Mouse (Mus musculus) liver, embryonic 13.5 days (tissue): ENCODE data around the gene Taar4. TPM values are rescaled to one million over a fixed set of nuclear protein-coding genes. Genes with fewer than 3 reads are reported as not detected.

Experiments
- ATAC-seq: fragments of 200-750 bp; cut with Nextera tagmentation; 2 replicates; pipeline ENCODE4 v1.8.0; 2017; ENCODE audit warnings: low read depth, mild to moderate bottlenecking, moderate number of reproducible peaks, moderate library complexity
- DNase-seq: peaks from one replicate; pipeline ENCODE4 v3.0.0; 2022
- H3K27ac ChIP-seq: fragments of 300-500 bp; sonication (generic); 2 replicates; pipeline ENCODE4 v1.5.1; 2015; ENCODE audit warnings: moderate library complexity, mild to moderate bottlenecking, inconsistent platforms
- H3K27me3 ChIP-seq: fragments of 300-500 bp; sonication (generic); 2 replicates; pipeline ENCODE4 v1.6.1; 2015; ENCODE audit warnings: mild to moderate bottlenecking, inconsistent platforms
- H3K36me3 ChIP-seq: fragments of 300-500 bp; sonication (generic); 2 replicates; pipeline ENCODE4 v1.6.1; 2015; ENCODE audit warnings: mild to moderate bottlenecking, inconsistent platforms
- H3K4me1 ChIP-seq: fragments of 300-500 bp; sonication (generic); replicated peaks from 2 replicates; pipeline ENCODE4 v1.6.1; 2015; ENCODE audit warnings: inconsistent platforms
- H3K4me2 ChIP-seq: fragments of 300-500 bp; sonication (generic); 2 replicates; pipeline ENCODE4 v1.6.1; 2015; ENCODE audit warnings: inconsistent platforms, mild to moderate bottlenecking, moderate library complexity
- H3K4me3 ChIP-seq: fragments of 300-500 bp; sonication (generic); replicated peaks from 2 replicates; pipeline ENCODE4 v1.5.1; 2015; ENCODE audit warnings: mild to moderate bottlenecking, inconsistent platforms
- H3K9ac ChIP-seq: fragments of 300-500 bp; sonication (generic); 2 replicates; pipeline ENCODE4 v1.6.1; 2015; ENCODE audit warnings: mild to moderate bottlenecking, inconsistent platforms
- H3K9me3 ChIP-seq: fragments of 300-500 bp; sonication (generic); replicated peaks from 2 replicates; pipeline ENCODE4 v1.6.1; 2016; ENCODE audit warnings: inconsistent platforms
- WGBS: fragments of 180-500 bp; shearing (Covaris S2); methylation state at CpG from one replicate; pipeline ENCODE4 v1.1.7; 2015; ENCODE audit not compliant: insufficient replicate concordance; 5-methylcytosine and 5-hydroxymethylcytosine counted together
- polyA plus RNA-seq: library from polyadenylated mRNA; unstranded; fragments of >200 nt; fragmentation: Nextera tagmentation; extraction: Ambion mirVana; gene quantifications from 2 replicates; pipeline ENCODE4 v1.2.1, GENCODE M21; 2015

Taar4 gene
- polyA plus RNA-seq, 1 experiment from 2014 or later, result not detected

DNA sequence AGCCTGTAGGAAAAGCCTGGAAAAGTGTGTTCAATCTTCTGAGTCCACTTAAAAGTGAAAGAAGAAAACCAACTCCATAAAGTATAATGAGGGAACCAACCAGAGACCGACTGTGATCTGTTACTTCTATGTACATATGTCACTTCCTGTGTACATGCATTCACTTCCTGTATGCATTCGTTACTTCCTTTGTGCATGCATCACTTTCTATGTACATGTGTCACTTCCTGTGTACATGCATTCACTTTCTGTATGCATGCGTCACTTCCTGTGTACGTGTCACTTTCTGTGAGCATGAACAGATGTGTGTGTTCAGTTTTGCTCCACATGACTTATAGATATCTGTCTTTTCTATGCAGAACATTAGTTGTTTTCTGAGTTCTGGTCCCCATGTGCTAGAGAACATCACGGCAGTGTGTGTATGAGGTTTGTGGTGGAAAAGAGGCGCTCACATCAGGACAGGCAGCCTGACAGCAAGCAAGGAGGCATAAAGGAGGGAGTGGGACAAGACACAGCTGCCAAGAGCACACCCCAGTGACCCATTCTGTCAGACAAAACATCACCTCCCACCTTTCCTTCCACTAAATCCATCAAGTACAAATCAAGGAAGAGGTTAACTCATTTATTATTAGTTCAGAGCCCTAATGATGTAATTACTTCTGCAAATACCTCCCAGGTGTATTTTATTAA is 4.8 kb downstream of the Taar4 start:
- no peak for DNase-seq
- ATAC-seq, result no peak

DNA sequence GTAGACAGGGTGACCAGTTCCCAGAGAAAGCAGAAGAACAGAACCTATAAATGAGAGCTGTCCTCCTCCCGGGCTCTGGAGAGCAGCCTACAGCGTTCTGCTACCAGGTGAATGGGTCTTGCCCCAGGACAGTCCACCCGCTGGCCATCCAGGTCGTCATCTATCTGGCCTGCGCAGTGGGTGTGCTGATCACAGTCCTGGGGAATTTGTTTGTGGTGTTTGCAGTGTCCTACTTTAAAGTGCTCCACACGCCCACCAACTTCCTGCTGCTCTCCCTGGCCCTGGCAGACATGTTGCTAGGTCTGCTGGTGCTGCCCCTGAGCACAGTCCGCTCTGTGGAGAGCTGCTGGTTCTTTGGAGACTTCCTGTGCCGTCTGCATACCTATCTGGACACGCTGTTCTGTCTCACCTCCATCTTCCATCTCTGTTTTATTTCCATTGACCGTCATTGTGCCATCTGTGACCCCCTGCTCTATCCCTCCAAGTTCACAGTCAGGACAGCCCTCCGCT is 10.4 kb downstream of the Taar4 start, which contains the start of gene Taar5:
TSS of gene Taar5 (plus strand) at position 51 of the 510 bp plus-strand sequence.
- Histone ChIP-seq H3K9me3 (no peaks in the 10 kb centered on the region), H3K36me3 (no peaks in the 10 kb centered on the region), H3K4me1 (no peaks in the 10 kb centered on the region), H3K9ac (no peak within 1 kb of the TSS), H3K4me3 (no peak within 1 kb of the TSS), H3K27ac (no peak within 1 kb of the TSS), H3K27me3 (no peaks in the 10 kb centered on the region), H3K4me2 (no peak within 1 kb of the TSS)
- WGBS, result 66% methylated on average over 11 of the region's 11 CpGs
- ATAC-seq (no peak), DNase-seq (no peak)

More for the DNA sequence above, 4.8 kb downstream of the Taar4 start:
- H3K27me3 ChIP-seq, result no peaks in the 10 kb centered on the region
- no peak overlapping the region for H3K9ac ChIP-seq
- H3K36me3 ChIP-seq, result no peaks in the 10 kb centered on the region
- WGBS, result 70% methylated on average over 6 of the region's 6 CpGs
- no peaks in the 10 kb centered on the region for H3K4me1 ChIP-seq
- no peak overlapping the region for H3K4me3 ChIP-seq
- H3K9me3 ChIP-seq, result no peaks in the 10 kb centered on the region
- H3K27ac ChIP-seq, result no peak overlapping the region
- no peak overlapping the region for H3K4me2 ChIP-seq

DNA sequence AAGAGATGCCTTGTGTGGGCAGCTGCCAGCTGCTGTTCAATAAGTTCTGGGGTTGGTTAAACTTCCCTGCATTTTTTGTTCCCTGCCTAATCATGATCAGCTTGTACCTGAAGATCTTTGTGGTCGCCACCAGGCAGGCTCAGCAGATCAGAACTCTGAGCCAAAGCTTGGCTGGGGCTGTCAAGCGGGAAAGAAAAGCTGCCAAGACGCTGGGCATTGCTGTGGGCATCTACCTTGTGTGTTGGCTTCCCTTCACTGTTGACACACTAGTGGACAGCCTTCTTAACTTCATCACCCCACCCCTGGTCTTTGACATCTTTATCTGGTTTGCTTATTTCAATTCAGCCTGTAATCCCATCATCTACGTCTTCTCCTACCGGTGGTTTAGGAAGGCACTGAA is 11.0 kb downstream of the Taar4 start:
- DNase-seq, result no peak
- H3K4me2 ChIP-seq, result no peak overlapping the region
- no peaks in the 10 kb centered on the region for H3K36me3 ChIP-seq
- no peaks in the 10 kb centered on the region for H3K9me3 ChIP-seq
- no peaks in the 10 kb centered on the region for H3K4me1 ChIP-seq
- 71% methylated on average over 5 of the region's 5 CpGs for WGBS
- ATAC-seq, result no peak
- no peak overlapping the region for H3K27ac ChIP-seq
- no peak overlapping the region for H3K9ac ChIP-seq
- H3K4me3 ChIP-seq, result no peak overlapping the region
- no peaks in the 10 kb centered on the region for H3K27me3 ChIP-seq

DNA sequence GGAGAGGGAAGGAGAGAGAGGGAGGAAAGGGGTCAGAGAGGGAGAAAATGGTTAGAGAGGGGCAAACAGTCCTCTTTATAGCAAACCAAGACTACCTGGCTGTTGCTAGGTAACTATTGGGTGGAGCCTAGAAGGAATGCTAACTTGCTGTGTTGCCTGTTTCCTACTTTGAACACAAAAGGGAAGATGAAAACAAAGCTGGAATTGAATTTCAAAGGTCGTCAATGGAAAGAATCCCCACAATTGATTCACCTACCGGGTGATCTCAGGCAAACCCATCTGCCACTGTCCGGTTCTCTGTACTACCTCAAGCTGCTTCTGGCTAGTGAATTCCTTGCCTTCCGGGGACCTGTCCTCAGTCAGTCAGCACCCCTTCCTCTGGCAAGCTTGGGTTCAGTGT is 17.7 kb downstream of the Taar4 start:
- Histone ChIP-seq H3K4me1 (no peaks in the 10 kb centered on the region), H3K9me3 (no peaks in the 10 kb centered on the region), H3K27me3 (no peaks in the 10 kb centered on the region), H3K9ac (no peak overlapping the region), H3K4me2 (no peak overlapping the region), H3K4me3 (no peak overlapping the region), H3K27ac (no peak overlapping the region), H3K36me3 (no peaks in the 10 kb centered on the region)
- DNase-seq, result no peak
- ATAC-seq, result no peak
- WGBS, result 54% methylated on average over 4 of the region's 4 CpGs

DNA sequence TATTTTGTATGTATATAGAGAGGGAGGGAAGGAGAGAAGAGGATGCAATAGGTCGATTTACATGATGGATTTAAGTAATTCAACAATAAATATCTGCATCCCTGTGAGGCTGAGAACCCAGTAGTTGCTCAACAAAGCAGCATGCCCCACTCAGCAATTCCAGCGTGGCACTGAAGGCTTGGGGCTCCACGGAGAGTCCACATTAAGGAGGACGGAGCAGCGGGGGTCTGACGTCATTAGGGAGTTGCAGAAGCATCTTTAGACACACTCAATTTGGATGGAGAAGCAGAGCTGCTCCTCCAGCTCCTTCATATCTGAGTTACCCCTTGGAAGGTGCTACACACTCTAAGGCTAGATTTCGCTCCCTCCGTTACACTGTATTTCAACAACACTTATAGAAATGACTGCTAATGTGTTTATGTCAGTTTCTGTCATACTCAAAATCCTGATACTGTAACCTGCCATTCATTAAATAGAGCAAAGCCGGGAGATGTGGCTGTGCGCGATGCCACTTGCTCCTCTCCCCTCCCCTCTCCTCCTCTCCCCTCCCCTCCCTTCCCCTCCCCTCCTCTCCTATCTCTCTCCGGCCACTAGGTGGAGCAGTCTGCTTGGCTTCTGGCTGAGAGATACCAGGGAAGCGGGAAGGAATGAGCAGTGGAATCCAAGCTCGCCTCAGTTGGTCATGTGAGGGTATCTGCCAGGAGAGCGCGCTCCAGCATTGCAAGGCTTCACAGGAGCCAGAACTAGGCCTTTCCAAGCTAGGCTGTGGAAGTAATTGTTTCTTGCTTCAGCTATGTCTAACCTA is 18.8 kb downstream of the Taar4 start:
- DNase-seq (peak; percentile 36), ATAC-seq (peak; percentile 63)
- no peaks in the 10 kb centered on the region for H3K27me3 ChIP-seq
- WGBS, result 36% methylated on average over 16 of the region's 16 CpGs
- no peak overlapping the region for H3K4me3 ChIP-seq
- no peak overlapping the region for H3K4me2 ChIP-seq
- no peaks in the 10 kb centered on the region for H3K36me3 ChIP-seq
- H3K9ac ChIP-seq, result no peak overlapping the region
- H3K4me1 ChIP-seq, result no peaks in the 10 kb centered on the region
- H3K27ac ChIP-seq, result no peak overlapping the region
- no peaks in the 10 kb centered on the region for H3K9me3 ChIP-seq

DNA sequence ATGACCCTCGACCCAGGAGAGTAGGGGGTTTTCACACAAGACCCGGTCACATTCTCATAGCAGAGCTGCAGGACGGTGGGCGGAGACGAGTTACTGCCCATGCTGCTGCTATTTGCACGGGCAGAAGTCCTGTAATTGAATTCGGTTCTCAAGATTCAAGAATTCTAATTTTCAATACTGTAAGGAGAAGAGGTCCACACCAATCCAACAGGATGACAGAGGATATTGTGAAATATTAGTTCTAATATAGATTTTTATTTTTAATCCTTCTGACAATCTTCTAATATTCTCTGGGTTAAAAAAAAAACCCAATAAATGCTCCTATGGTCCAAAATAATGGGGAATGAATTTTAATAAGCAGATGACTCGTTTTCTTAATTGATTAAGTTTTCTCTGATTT is 25.3 kb downstream of the Taar4 start, which contains the start of gene Taar6:
TSS of gene Taar6 (minus strand) at position 101 of the 400 bp plus-strand sequence.
- Histone ChIP-seq H3K4me1 (no peaks in the 10 kb centered on the region), H3K27ac (no peak within 1 kb of the TSS), H3K9ac (no peak within 1 kb of the TSS), H3K4me3 (no peak within 1 kb of the TSS), H3K27me3 (no peaks in the 10 kb centered on the region), H3K9me3 (no peaks in the 10 kb centered on the region), H3K36me3 (no peaks in the 10 kb centered on the region), H3K4me2 (no peak within 1 kb of the TSS)
- WGBS, result 53% methylated on average over 8 of the region's 8 CpGs
- ATAC-seq (no peak), DNase-seq (no peak)

GRCm38 (mm10) chr10:23986419-23986818 is 26.1 kb downstream of the Taar4 start:
- H3K27ac ChIP-seq, result no peak overlapping the region

DNA sequence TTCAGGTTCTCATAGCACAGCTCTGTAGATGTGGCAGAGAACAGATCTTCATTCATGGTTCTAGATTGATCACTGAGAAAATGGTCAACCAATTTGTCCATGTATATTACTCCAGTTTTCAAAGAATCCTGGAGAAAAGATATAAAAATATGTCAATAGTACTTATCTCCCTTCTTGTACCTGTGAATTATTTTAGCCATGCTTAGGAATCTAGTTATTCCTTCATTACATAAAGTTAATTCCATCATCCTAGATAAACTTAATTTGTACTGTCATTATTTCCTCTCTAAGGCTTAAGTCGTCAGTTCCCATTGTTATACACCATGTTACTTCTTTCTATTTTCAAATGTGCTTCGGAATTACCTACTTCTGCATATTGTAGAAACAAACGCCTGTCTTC is 33.1 kb downstream of the Taar4 start, which contains the start of gene Taar7a:
TSS of gene Taar7a (minus strand) at position 101 of the 400 bp plus-strand sequence.
- DNase-seq (no peak), ATAC-seq (no peak)
- no peak within 1 kb of the TSS for H3K4me3 ChIP-seq
- no peak within 1 kb of the TSS for H3K27ac ChIP-seq
- no peak within 1 kb of the TSS for H3K4me2 ChIP-seq
- no peak within 1 kb of the TSS for H3K9ac ChIP-seq
- H3K4me1 ChIP-seq, result no peaks in the 10 kb centered on the region
- H3K36me3 ChIP-seq, result no peaks in the 10 kb centered on the region
- no peaks in the 10 kb centered on the region for H3K27me3 ChIP-seq
- no peaks in the 10 kb centered on the region for H3K9me3 ChIP-seq
- 65% methylated on average over 3 of the region's 3 CpGs for WGBS

More at GRCm38 (mm10) chr10:23986419-23986818, 26.1 kb downstream of the Taar4 start:
- Histone ChIP-seq H3K36me3 (no peaks in the 10 kb centered on the region), H3K4me1 (no peaks in the 10 kb centered on the region), H3K27me3 (no peaks in the 10 kb centered on the region), H3K4me2 (no peak overlapping the region), H3K4me3 (no peak overlapping the region), H3K9me3 (no peaks in the 10 kb centered on the region), H3K9ac (no peak overlapping the region)
- no peak for ATAC-seq
- no peak for DNase-seq
- WGBS, result 36% methylated on average over 5 of the region's 5 CpGs

GRCm38 (mm10) chr10:23999639-24000038 is 39.3 kb downstream of the Taar4 start, which contains the start of gene Taar7b:
TSS of gene Taar7b (plus strand) at chr10:23999939.
- H3K27me3 ChIP-seq, result no peaks in the 10 kb centered on the region
- H3K27ac ChIP-seq, result no peak within 1 kb of the TSS
- DNase-seq (no peak), ATAC-seq (no peak)
- 63% methylated on average over 1 of the region's 1 CpGs for WGBS
- no peak within 1 kb of the TSS for H3K4me3 ChIP-seq
- no peak within 1 kb of the TSS for H3K4me2 ChIP-seq
- no peaks in the 10 kb centered on the region for H3K9me3 ChIP-seq
- no peaks in the 10 kb centered on the region for H3K4me1 ChIP-seq
- no peak within 1 kb of the TSS for H3K9ac ChIP-seq
- H3K36me3 ChIP-seq, result no peaks in the 10 kb centered on the region

DNA sequence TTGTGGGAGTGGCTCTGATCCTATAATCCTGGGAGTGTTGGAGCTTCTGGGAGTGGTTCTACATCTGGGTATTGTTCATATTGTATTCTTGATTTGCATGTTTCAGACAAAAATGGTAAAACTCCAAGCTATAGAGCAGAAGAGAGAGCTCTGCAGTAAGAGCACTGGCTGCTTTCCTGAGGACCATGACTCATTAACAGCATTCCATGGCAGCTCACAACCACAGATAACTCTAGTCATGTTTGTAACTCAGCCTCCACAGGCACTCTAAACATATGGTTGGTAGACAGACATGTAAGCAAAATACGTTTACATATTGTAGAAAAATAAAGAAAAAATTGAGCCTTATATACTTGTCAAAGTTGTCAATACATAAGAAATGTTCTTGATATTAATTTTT is 46.1 kb downstream of the Taar4 start:
- Histone ChIP-seq H3K9me3 (no peaks in the 10 kb centered on the region), H3K4me1 (peaks cover 30% of the 10 kb centered on the region), H3K27me3 (no peaks in the 10 kb centered on the region), H3K27ac (no peak overlapping the region), H3K4me2 (no peak overlapping the region), H3K4me3 (no peak overlapping the region), H3K9ac (no peak overlapping the region), H3K36me3 (no peaks in the 10 kb centered on the region)
- WGBS, result 47% methylated on average over 1 of the region's 1 CpGs
- ATAC-seq (0 out of 2 replicates have a peak, but pooled peaks have one; percentile 40), DNase-seq (no peak)

DNA sequence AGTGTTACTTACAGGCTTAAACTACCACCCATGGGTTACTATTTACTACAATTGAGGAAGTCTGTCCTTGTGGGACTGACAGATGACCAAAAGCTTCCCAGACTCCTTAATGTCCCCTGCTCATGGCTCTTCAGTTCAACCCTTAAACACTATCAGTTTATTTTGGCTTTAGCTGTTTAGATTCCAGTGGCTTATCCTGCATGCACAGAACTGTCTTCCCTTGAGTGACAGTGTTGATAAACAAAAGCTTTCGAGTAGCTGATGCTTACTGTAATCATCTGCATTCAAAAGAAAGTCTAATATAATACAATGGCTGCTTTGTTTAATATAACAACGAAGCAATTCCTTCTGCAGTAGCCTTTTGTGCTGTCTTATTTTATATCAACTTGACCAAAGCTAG is 46.7 kb downstream of the Taar4 start:
- Histone ChIP-seq H3K4me1 (peaks cover 30% of the 10 kb centered on the region), H3K27ac (peak overlapping the region; percentile 57; the same call in 1 of the 2 replicates), H3K36me3 (no peaks in the 10 kb centered on the region), H3K9ac (no peak overlapping the region), H3K27me3 (no peaks in the 10 kb centered on the region), H3K4me3 (no peak overlapping the region), H3K9me3 (no peaks in the 10 kb centered on the region), H3K4me2 (peak overlapping the region; percentile 19; the same call in 1 of the 2 replicates)
- ATAC-seq, result peak; percentile 87
- WGBS, result 25% methylated on average over 2 of the region's 2 CpGs
- DNase-seq, result peak; percentile 36
